Mouse (Mus musculus) spleen, adult 18-20 months (tissue): ENCODE measurements at regions not wholly inside any gene's neighbourhood (a gene's known extent, or its start where the extent isn't known, plus 50 kb on each side); places are given as distances from the start of the nearest gene placed in this dataset.

Source experiments
- DNase-seq, 2 experiments: peaks; one replicate each; pipeline ENCODE4 v3.0.0; 2022; ENCODE audit warnings: mixed read lengths in 2 of 2

DNA sequence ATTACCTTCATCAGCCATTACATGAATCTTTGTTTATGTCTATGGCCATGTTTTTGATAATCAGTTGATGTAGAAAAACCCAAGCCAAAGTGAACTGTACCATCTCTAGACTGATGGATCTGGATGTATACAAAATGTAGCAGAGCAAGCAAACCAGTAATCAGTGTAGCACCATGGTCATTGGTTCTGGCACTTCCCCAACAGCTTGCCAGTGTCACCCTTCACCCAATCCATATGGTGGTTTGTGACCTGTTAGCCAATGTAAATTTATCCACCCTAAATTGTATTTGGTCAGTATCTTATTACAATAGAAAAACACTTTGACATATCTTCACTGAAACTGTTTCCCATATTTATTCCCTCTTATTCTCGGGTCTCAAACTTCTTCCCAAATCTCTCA lies 346.7 kb upstream of the Sptlc3 start:
- DNase-seq, result no peak

DNA sequence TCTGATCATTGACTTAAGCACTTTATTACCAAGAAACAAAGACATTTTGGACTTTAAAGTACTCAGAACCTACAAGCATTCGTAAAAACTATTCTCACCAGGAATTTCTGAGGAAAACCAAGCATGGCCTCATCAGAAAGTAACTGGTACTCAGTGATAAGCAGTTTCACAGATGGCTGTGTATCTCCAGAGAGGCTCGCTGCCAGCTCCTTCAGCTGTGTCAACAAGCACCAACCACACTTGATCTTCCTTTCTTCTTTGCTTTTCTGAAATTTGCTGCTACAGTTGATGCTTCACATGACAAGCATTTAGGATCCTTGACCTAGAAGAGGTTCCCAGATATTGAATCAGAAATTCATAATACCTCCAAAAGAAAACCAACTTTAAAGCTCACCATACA lies 314.1 kb upstream of the Sptlc3 start:
- no peak for DNase-seq

DNA sequence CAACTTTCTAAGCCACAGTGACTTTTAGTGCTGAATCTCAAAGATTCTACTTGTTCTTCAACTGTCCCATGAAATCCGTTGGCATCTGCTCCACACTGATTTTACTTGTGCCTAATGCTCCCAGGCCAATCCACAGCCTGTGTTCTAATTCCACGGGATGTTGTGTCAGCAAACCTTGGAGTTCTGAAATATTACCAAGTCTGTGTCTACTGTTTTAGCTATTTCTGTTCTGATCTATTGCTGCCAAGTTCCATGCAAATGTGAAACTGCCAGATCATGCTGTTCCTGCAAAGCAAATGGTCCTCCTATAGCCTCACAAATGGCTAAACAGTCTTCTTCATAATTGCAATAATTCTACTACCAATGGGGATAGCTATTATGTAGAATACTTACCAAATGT lies 295.4 kb upstream of the Sptlc3 start:
- no peak for DNase-seq

- no peak for DNase-seq
Observed at GRCm38 (mm10) chr2:139207649-139208048, 286.1 kb upstream of the Sptlc3 start.

GRCm38 (mm10) chr2:139220757-139221400 lies 272.8 kb upstream of the Sptlc3 start:
- no peak for DNase-seq

DNA sequence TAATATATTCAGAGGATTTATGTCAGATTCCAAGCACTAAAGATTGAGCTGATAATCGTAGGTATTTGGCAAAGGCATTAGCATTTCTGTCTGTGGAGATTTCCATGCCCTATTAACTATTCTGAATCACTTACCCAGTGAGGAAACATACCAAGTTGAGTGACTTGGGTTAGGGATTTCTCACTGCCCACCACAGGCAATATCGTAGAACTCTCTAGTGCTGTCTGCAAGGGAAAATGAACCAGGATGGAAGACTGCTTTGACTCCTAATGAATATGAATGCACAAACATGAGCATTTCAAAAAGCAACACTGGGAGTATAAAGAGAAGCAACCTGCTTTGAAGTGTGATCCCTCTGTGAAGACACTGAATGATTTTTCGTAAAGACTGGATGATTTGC lies 263.3 kb upstream of the Sptlc3 start:
- DNase-seq, result no peak

GRCm38 (mm10) chr2:139250138-139250537 lies 243.6 kb upstream of the Sptlc3 start:
- DNase-seq, result no peak

- no peak for DNase-seq
Observed at GRCm38 (mm10) chr2:139267119-139267518, 226.6 kb upstream of the Sptlc3 start.

DNA sequence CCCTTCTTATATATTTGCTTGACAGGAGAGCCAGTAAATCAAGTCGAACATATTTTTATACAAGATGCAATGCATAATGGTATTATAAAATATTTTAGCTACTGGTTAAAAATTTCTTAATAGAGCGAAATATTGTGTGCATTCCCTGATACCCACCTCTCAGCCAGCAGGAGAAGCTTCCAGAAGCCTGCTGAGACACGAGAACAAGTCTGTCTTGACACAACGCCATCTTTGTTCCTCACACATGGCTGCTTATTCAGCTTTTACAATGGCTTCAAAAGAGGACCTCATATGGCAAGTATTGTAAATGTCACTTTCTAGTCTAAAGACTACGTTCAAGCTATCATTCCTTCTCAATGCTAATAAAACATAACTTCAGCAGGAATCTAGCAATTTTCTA lies 217.1 kb upstream of the Sptlc3 start:
- DNase-seq, result no peak

DNA sequence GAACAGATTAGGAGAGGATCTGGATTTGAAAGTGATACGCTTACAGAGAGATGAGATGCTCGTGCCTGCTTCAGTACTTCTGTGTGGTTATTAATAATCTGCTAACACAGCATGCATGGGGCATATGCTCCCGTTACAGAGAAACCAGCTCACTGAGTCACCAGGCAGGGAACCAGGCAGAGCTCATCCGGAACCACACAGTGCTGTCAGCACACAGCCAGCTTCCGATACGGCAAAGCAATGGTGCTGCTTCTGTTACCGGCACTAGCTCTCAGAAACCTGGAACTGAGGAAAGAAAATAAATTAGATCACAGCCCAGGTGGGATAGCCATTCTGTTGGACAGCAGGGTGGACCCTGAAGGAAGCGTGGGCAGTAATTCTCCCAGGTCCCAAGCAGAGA lies 216.1 kb upstream of the Sptlc3 start:
- no peak for DNase-seq

DNA sequence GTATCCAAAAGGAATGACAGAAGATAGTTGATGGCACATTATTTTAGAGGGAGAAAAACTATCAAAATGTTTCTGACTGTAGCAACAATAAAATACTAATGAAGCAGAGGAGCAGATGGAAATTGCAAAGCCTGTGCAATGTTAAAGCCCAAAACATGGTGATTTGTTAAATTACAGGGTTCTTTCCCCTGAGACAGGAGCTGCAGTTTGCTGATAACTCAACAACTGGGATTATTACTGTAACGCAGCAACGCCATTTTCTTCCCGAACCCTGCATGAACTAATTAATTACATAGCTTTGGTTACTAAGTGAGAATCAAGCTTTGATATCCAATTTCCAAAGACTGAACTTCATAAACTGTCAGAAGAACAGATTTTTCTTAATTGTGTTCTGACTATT lies 212.7 kb upstream of the Sptlc3 start:
- no peak for DNase-seq

GRCm38 (mm10) chr2:139284315-139284714 lies 209.4 kb upstream of the Sptlc3 start:
- DNase-seq, result no peak

- DNase-seq, result no peak
Observed at GRCm38 (mm10) chr2:139286446-139286845, 207.3 kb upstream of the Sptlc3 start.

DNA sequence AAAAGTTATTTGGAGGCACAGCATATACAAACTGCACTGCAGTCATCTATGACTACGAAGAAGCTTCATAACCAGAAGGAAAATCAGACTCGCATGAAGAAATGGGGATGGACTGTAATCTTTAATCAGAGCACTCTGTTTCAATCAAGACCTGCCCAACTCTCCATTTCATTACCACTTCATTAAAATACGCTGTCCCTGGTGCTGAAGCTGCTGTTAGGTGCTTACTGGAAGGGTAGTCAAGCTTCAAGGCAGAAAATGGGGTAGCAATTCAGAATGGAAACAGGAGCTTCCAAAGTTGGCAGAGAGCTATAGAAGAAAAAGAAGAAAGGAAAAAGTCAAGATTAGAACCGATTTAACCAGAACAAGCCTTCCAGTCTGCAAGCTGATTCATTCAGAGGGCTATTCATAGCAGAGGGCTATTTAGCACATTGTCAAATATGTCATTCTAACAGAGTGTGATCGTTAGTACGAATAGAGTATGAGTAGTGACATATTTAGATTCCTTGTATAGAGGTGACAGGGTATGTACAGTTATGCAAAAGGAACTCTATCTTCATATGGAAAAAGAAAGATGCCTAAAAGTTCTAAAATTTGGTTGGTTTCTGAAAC lies 195.1 kb upstream of the Sptlc3 start:
- DNase-seq, result no peak

DNA sequence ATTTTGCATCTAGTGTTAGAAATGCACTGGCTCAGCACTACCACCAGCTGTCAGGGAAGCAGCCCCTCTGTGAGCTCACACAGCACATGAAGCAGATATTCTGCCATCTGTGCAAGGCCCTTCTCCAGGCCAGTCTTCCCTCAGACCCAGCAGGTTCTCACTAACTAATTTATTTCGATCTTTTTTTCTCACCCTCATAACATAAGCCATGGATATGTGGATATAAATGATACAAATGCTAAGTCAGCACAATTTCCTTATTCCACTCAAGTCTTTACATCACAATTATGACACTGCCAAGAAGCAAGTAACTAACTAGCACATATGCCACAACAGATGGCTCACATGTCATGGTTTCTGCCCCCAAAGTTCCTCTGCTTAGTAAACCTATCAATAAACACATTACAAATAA lies 182.3 kb upstream of the Sptlc3 start:
- DNase-seq, result no peak

- no peak for DNase-seq
Observed at GRCm38 (mm10) chr2:139312053-139312452, 181.7 kb upstream of the Sptlc3 start.

DNA sequence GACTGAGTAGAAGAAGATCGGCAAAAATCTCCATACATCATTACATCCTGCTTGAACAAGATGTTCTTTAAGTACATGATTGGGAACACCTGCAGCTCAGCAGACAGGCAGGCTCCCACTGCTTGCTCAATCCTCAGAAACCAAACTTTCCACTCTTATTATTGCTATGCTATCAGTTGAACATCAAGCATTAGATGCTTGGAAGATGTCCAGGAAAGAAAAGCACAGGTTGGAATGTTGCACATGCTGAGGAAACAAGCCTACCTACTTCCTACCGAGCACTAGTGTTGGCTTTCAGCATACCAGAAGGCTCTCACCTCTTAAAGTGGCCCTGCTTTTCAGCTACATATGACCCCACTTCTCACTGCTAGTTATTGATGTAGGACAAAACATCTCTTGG lies 171.2 kb upstream of the Sptlc3 start:
- no peak for DNase-seq

GRCm38 (mm10) chr2:139325501-139325900 lies 168.2 kb upstream of the Sptlc3 start:
- DNase-seq, result no peak

GRCm38 (mm10) chr2:139334681-139335080 lies 159.0 kb upstream of the Sptlc3 start:
- DNase-seq, result no peak

- no peak for DNase-seq
Observed at GRCm38 (mm10) chr2:139338240-139338639, 155.5 kb upstream of the Sptlc3 start.

GRCm38 (mm10) chr2:139356280-139357010 lies 137.3 kb upstream of the Sptlc3 start:
- DNase-seq, result no peak

GRCm38 (mm10) chr2:139362245-139362847 lies 131.4 kb upstream of the Sptlc3 start:
- no peak for DNase-seq

- no peak for DNase-seq
Observed at GRCm38 (mm10) chr2:139370070-139370469, 123.6 kb upstream of the Sptlc3 start.

DNA sequence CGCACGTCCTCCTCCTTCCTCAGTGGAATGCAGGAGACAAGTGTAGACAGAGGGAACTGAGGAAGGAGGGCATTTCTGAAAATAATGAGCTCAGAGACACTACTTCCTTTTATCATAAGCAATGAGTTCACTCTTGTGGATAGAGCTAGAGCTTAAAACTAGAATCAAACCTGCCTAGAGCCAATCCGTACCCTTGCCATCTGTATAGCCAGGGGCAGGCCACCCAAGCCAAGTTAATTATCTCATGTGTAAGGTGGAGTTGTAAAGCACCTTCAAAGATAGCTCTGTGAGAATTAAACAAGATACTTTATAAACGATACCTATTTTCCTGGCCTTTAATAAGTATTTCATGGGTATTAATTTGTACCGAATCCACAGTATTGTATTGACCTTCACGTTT lies 113.4 kb upstream of the Sptlc3 start:
- no peak for DNase-seq
